Mouse (Mus musculus) thymus, adult 2 months (tissue): ENCODE measurements around the gene Fbxo47.

ENCODE experiments used
- CTCF ChIP-seq: fragments of 200-500 bp; IDR thresholded peaks from 2 replicates; pipeline ENCODE4 v1.5.1; 2012; ENCODE audit warnings: mild to moderate bottlenecking, control low read depth, low read length, moderate library complexity, borderline replicate concordance; ENCODE audit not compliant: control insufficient read depth, poor library complexity, insufficient read depth; ENCODE audit errors: extremely low read depth
- POLR2A ChIP-seq: fragments of 200-500 bp; IDR thresholded peaks from 2 replicates; pipeline ENCODE4 v1.6.1; 2012; ENCODE audit warnings: mild to moderate bottlenecking, low read length, control low read depth, moderate library complexity; ENCODE audit not compliant: control insufficient read depth, poor library complexity, insufficient read depth; ENCODE audit errors: extremely low read depth

DNA sequence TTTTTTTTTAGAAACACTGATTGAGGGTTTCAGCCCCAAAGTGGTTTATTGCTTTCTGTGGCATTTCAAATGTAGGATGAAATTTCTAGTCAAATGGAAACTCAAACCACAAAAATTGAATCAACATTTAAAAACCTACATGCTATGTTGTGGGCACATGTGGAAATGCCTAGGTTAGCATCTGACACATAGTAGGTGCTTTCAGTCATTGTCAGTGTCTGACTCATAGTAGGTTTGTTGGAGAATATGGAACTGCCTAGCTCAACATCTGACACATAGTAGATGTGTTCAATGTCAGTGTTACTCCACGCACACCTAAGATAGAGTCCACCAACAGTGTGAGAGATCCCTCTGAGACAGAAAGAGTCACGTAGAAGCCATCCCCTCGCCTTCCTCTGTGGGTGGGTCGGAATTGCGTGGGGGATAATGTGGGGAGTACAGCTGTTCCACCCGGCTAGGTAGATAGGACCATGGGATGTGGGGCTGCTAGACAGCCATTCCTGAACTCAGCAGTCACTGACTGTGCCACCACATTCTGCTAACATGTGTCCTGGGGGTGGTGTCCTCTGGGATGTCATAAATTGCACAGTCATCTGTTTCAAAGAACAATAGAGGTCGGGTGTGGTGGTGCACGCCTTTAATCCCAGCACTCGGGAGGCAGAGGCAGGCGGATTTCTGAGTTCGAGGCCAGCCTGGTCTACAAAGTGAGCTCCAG lies 24.8 kb upstream of the Fbxo47 start:
- no peak for TF ChIP-seq CTCF
- no peak for TF ChIP-seq POLR2A
